Mouse (Mus musculus): Measurements from ENCODE around the gene Agtrap. TPM values are rescaled to one million over a fixed set of nuclear protein-coding genes. Genes with fewer than 3 reads are reported as not detected.

Agtrap gene
- polyA plus RNA-seq (2016; fragmentation: Nextera tagmentation; extraction: Ambion mirVana): 12.0 and 14.0 TPM in 2 replicates

GRCm38 (mm10) chr4:148087907-148088527 is at the start of gene Agtrap:
Gene Agtrap (minus strand): TSS chr4:148088031.
- Histone ChIP-seq H3K36me3 (no peaks in the 10 kb centered on the region), H3K27ac (peak within 1 kb of the TSS; percentile 60), H3K27me3 (no peaks in the 10 kb centered on the region), H3K4me2 (replicated peaks) (peak within 1 kb of the TSS; percentile 88), H3K9ac (peak within 1 kb of the TSS; percentile 80), H3K4me1 (peaks cover 30% of the 10 kb centered on the region; the same call in 1 of the 2 replicates), H3K9me3 (no peaks in the 10 kb centered on the region), H3K4me3 (peak within 1 kb of the TSS; percentile 79)
- 5% methylated on average over 34 of the region's 34 CpGs for WGBS
- peak; percentile 80 for ATAC-seq (ENCODE audit: insufficient number of reproducible peaks, insufficient read depth, low FRiP score, low TSS enrichment)

GRCm38 (mm10) chr4:148137503-148137902 is 49.7 kb upstream of the Agtrap start:
- H3K9me3 ChIP-seq: no peaks in the 10 kb centered on the region
- H3K27me3 ChIP-seq: peaks cover 14% of the 10 kb centered on the region; the same call in 1 of the 2 replicates
- no peaks in the 10 kb centered on the region for H3K36me3 ChIP-seq
- no peak for ATAC-seq (ENCODE audit: insufficient number of reproducible peaks, insufficient read depth, low FRiP score, low TSS enrichment)
- no peak overlapping the region for H3K4me2 ChIP-seq (replicated peaks)
- H3K4me3 ChIP-seq: no peak overlapping the region
- H3K27ac ChIP-seq: no peak overlapping the region
- H3K9ac ChIP-seq: no peak overlapping the region
- WGBS: 72% methylated on average over 8 of the region's 8 CpGs
- peaks cover 6% of the 10 kb centered on the region; the same call in 1 of the 2 replicates for H3K4me1 ChIP-seq

GRCm38 (mm10) chr4:148134988-148135387 is 47.2 kb upstream of the Agtrap start:
- Histone ChIP-seq H3K9ac (no peak overlapping the region), H3K27me3 (peaks cover 23% of the 10 kb centered on the region), H3K4me1 (peaks cover 12% of the 10 kb centered on the region), H3K4me3 (no peak overlapping the region), H3K9me3 (no peaks in the 10 kb centered on the region), H3K36me3 (no peaks in the 10 kb centered on the region), H3K27ac (no peak overlapping the region), H3K4me2 (replicated peaks) (no peak overlapping the region)
- no peak for ATAC-seq (ENCODE audit: insufficient number of reproducible peaks, insufficient read depth, low FRiP score, low TSS enrichment)
- WGBS: 83% methylated on average over 8 of the region's 8 CpGs

DNA sequence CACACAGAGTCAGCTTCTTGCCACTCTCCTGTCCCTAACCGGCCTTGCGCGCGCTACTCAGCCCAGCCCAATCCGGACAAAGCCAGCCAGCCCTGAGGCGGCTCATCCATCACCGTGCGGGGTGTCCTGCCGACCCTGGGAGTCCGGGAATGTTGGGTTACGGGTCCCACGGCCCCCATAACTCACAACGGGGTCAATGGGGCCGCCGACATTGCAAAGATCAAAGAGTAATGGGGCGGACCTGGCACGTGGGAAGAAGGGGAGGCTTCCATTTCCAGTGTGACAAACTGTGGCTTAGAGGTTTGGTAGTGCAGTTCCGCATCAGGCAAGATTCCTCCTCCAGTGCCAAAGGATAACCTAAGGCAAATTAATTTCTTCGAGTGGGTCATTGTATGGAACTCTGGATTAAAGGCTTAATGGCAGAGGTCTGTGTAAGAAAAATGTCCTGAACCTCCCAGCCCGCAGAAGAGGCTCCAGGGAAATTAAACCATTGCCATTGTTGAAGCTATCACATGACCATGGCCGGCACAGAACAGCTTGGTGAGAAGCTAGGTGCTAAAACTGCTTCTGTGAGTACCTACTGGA is 43.8 kb upstream of the Agtrap start:
- no peaks in the 10 kb centered on the region for H3K36me3 ChIP-seq
- peak overlapping the region; percentile 90 for H3K4me2 ChIP-seq (replicated peaks)
- peak overlapping the region; percentile 81 for H3K27ac ChIP-seq
- under 1% methylated on average over 21 of the region's 21 CpGs for WGBS
- peak overlapping the region; percentile 88 for H3K9ac ChIP-seq
- H3K4me1 ChIP-seq: peaks cover 6% of the 10 kb centered on the region; the same call in 1 of the 2 replicates
- H3K27me3 ChIP-seq: peaks cover 28% of the 10 kb centered on the region
- peak overlapping the region; percentile 80 for H3K4me3 ChIP-seq
- H3K9me3 ChIP-seq: no peaks in the 10 kb centered on the region
- ATAC-seq (ENCODE audit: insufficient number of reproducible peaks, insufficient read depth, low FRiP score, low TSS enrichment): 0 out of 2 replicates have a peak, but pooled peaks have one; percentile 14

- peak within 1 kb of the TSS; percentile 80 for H3K4me3 ChIP-seq
- peaks cover 28% of the 10 kb centered on the region for H3K27me3 ChIP-seq
- peak within 1 kb of the TSS; percentile 81 for H3K27ac ChIP-seq
- H3K36me3 ChIP-seq: no peaks in the 10 kb centered on the region
- 1% methylated on average over 81 of the region's 87 CpGs for WGBS
- peak within 1 kb of the TSS; percentile 90 for H3K4me2 ChIP-seq (replicated peaks)
- H3K9me3 ChIP-seq: no peaks in the 10 kb centered on the region
- H3K9ac ChIP-seq: peak within 1 kb of the TSS; percentile 88
- H3K4me1 ChIP-seq: peaks cover 6% of the 10 kb centered on the region; the same call in 1 of the 2 replicates
- ATAC-seq (ENCODE audit: insufficient number of reproducible peaks, insufficient read depth, low FRiP score, low TSS enrichment): peak; percentile 85
Observed at GRCm38 (mm10) chr4:148130561-148131413, 43.0 kb upstream of the Agtrap start, which contains the start of gene Draxin. Gene Draxin (minus strand): TSS chr4:148130698.

DNA sequence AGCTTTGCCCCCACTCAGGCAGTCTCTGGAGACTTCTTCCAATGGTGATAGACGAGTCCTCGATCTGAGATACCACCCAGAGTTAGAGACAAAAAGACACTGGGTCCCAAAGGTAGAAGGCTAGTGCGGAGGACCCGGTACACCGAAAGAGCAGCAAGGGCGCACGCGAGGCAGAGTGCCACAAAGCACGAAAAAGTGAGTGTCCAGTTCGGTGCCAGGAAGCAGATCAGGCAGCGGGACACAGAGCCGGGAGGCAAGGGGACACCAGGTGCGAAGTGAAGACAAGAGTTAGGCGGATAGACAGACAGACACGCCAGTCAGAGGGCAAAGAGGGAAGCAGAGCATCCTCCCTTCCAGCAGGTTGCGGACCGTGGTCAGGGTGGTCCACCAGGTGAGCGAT is 42.3 kb upstream of the Agtrap start, which contains the start of gene Mad2l2:
Gene Mad2l2, plus strand, starts transcription at position 252 of the 400 bp plus-strand sequence.
- ATAC-seq (ENCODE audit: insufficient number of reproducible peaks, insufficient read depth, low FRiP score, low TSS enrichment): no peak
- Histone ChIP-seq H3K9me3 (no peaks in the 10 kb centered on the region), H3K27ac (peak within 1 kb of the TSS; percentile 81), H3K4me2 (replicated peaks) (peak within 1 kb of the TSS; percentile 90), H3K9ac (peak within 1 kb of the TSS; percentile 88), H3K36me3 (no peaks in the 10 kb centered on the region), H3K4me3 (peak within 1 kb of the TSS; percentile 80), H3K27me3 (peaks cover 28% of the 10 kb centered on the region), H3K4me1 (peaks cover 6% of the 10 kb centered on the region; the same call in 1 of the 2 replicates)
- under 1% methylated on average over 18 of the region's 18 CpGs for WGBS

- Histone ChIP-seq H3K36me3 (no peaks in the 10 kb centered on the region), H3K27me3 (peaks cover 28% of the 10 kb centered on the region), H3K9ac (no peak overlapping the region), H3K4me1 (peaks cover 6% of the 10 kb centered on the region; the same call in 1 of the 2 replicates), H3K4me3 (no peak overlapping the region), H3K27ac (no peak overlapping the region), H3K4me2 (replicated peaks) (no peak overlapping the region), H3K9me3 (no peaks in the 10 kb centered on the region)
- no peak for ATAC-seq (ENCODE audit: insufficient number of reproducible peaks, insufficient read depth, low FRiP score, low TSS enrichment)
- WGBS: 75% methylated on average over 2 of the region's 2 CpGs
Observed at GRCm38 (mm10) chr4:148128672-148129071, 40.8 kb upstream of the Agtrap start.

DNA sequence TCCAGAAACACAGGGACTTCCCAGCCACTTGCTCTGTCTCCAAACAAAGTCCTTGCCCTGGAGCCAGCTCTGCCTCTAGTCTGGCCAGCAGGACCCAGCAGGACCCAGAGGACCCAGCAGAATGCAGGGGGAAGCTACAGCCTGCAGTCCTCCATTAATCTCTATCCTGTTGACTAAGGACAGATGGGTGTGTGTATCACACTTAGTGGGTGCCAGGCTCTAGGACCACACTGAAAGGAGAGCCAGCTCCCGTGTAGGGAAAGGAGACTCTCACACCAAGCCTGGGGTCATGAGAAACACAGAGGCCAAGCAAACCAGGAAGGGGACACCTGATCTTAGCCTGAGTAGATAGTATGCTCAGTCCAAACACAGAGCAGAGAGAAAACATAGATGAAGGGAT is 40.4 kb upstream of the Agtrap start:
- H3K9me3 ChIP-seq: no peaks in the 10 kb centered on the region
- peaks cover 6% of the 10 kb centered on the region; the same call in 1 of the 2 replicates for H3K4me1 ChIP-seq
- ATAC-seq (ENCODE audit: insufficient number of reproducible peaks, insufficient read depth, low FRiP score, low TSS enrichment): no peak
- no peak overlapping the region for H3K27ac ChIP-seq
- peaks cover 28% of the 10 kb centered on the region for H3K27me3 ChIP-seq
- 57% methylated on average over 1 of the region's 1 CpGs for WGBS
- no peaks in the 10 kb centered on the region for H3K36me3 ChIP-seq
- H3K9ac ChIP-seq: no peak overlapping the region
- no peak overlapping the region for H3K4me3 ChIP-seq
- H3K4me2 ChIP-seq (replicated peaks): no peak overlapping the region

- H3K27ac ChIP-seq: peak overlapping the region; percentile 60
- no peak overlapping the region for H3K4me2 ChIP-seq (replicated peaks)
- H3K9me3 ChIP-seq: no peaks in the 10 kb centered on the region
- H3K27me3 ChIP-seq: no peaks in the 10 kb centered on the region
- ATAC-seq (ENCODE audit: insufficient number of reproducible peaks, insufficient read depth, low FRiP score, low TSS enrichment): no peak
- WGBS: 59% methylated on average over 3 of the region's 3 CpGs
- no peak overlapping the region for H3K4me3 ChIP-seq
- peaks cover 8% of the 10 kb centered on the region for H3K4me1 ChIP-seq
- H3K9ac ChIP-seq: no peak overlapping the region
- H3K36me3 ChIP-seq: no peaks in the 10 kb centered on the region
Observed at GRCm38 (mm10) chr4:148122694-148123066, 34.8 kb upstream of the Agtrap start.

GRCm38 (mm10) chr4:148121982-148122693 is 34.3 kb upstream of the Agtrap start:
- Histone ChIP-seq H3K4me1 (peaks cover 8% of the 10 kb centered on the region), H3K9ac (no peak overlapping the region), H3K4me2 (replicated peaks) (no peak overlapping the region), H3K27ac (peak overlapping the region; percentile 60), H3K27me3 (no peaks in the 10 kb centered on the region), H3K9me3 (no peaks in the 10 kb centered on the region), H3K36me3 (no peaks in the 10 kb centered on the region), H3K4me3 (no peak overlapping the region)
- 7% methylated on average over 6 of the region's 6 CpGs for WGBS
- ATAC-seq (ENCODE audit: insufficient number of reproducible peaks, insufficient read depth, low FRiP score, low TSS enrichment): peak; percentile 67

- H3K4me1 ChIP-seq: peaks cover 8% of the 10 kb centered on the region
- H3K4me2 ChIP-seq (replicated peaks): no peak overlapping the region
- no peaks in the 10 kb centered on the region for H3K27me3 ChIP-seq
- no peak overlapping the region for H3K27ac ChIP-seq
- ATAC-seq (ENCODE audit: insufficient number of reproducible peaks, insufficient read depth, low FRiP score, low TSS enrichment): no peak
- H3K9me3 ChIP-seq: no peaks in the 10 kb centered on the region
- no peak overlapping the region for H3K4me3 ChIP-seq
- H3K36me3 ChIP-seq: no peaks in the 10 kb centered on the region
- WGBS: 85% methylated on average over 4 of the region's 4 CpGs
- H3K9ac ChIP-seq: no peak overlapping the region
Observed at GRCm38 (mm10) chr4:148121362-148121761, 33.5 kb upstream of the Agtrap start.

All from embryonic facial prominence, embryonic 12.5 days (tissue).